Mouse (Mus musculus) adrenal gland, postnatal 36 days (tissue): ENCODE results near the gene Olfr353. TPM values are rescaled to one million over a fixed set of nuclear protein-coding genes. Genes with fewer than 3 reads are reported as not detected.

ENCODE experiments used
- DNase-seq, 2 experiments: peaks; one replicate each; pipeline ENCODE4 v3.0.0; 2021; ENCODE audit warnings: mixed read lengths in 1 of 2
- long read RNA-seq, 2 experiments: library from polyadenylated mRNA; stranded (forward); transcript quantifications; one replicate each; pipeline ENCODE4 v2.0.0; 2021; ENCODE audit warnings: borderline sequencing depth in 2 of 2
- total RNA-seq, 2 experiments: library from RNA; stranded (reverse); gene quantifications; 2 replicates each; pipeline ENCODE4 v1.2.3; 2021

Gene Olfr353
- not detected for total RNA-seq
- long read RNA-seq, experiment 1, result 0 reads
- long read RNA-seq, experiment 2, result 0 reads

DNA sequence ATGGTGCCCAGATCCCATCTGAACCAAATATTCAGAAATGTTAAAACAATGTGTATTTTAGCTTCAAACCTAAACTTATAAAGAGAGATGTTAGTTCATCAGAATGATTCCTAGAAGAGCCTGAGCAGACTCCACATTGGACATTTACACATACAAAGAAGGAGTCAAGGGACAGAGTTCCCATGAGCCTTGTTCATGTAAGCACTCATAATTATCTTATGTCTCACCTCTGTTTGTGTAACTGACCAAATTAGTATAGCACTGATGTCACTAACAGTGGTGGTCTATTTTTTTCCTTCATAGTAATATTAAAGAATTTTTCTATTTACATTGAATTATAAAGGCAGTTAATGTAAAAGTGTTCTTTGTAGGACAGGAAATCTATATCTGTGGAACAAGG, at the start of gene Olfr353:
Gene Olfr353, minus strand, starts transcription at position 101 of the 400 bp plus-strand sequence.
- DNase-seq, result no peak

DNA sequence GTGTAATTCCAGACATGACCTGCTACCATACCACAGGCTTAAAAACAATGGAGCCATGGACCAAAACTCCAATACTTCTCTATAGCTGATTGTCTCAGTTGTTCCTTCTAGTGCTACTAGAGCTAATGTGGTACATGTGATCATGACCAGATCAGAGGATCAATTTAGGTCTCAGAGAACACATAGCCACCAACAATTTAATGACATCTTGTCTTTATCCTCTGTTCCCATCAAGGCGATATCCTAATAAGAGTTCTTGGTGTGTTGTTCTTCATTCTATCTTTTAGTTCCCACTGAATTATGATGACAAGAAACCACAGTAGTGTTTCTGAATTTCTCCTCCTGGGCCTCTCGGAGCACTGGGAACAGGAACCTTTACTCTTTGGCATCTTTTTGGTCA, 44.1 kb upstream of the Olfr353 start, which contains the start of gene Olfr356:
Gene Olfr356, plus strand, starts transcription at position 301 of the 400 bp plus-strand sequence.
- no peak for DNase-seq

DNA sequence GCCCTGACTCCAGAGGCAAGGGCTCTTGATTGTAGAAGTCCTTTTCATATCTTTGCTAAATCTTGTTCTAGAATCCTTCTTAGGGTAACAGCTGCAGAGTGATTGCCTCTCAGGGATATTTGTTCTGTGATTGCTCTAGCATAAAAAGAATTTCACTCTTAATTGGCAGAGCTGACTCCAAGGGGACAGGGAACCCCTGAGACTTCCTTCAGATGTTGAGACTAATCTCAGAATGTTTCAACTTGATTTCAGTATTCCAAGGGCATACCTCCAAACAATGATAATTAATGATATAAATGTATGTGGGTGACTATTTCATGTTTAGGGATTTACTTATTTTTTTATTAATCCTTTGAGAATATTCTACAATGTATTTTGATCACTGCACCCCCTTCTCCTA, 36.1 kb upstream of the Olfr353 start, which contains the start of gene Olfr355:
Gene Olfr355, minus strand, starts transcription at position 101 of the 400 bp plus-strand sequence.
- DNase-seq, result no peak

DNA sequence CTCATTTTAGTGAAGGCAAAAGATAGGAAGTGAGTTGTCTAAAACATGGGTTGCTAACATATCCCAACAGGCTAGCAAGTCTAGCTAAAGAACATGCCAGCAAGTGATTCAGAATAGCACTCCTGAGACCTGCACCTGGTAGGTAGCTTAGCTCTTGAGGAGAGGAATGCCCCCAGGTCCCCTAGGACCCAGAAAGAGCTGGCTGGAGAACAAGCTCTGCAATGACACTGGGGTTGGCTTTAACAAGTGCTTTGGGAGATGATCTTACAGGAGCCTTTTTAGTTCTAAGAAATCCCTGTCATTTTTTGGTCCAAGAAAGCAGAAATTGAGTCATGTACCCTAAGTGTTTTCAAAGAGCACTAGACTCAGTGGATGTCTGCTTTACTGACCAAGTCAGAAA, 12.6 kb upstream of the Olfr353 start, which contains the start of gene Olfr354:
Gene Olfr354, plus strand, starts transcription at position 301 of the 400 bp plus-strand sequence.
- no peak for DNase-seq

DNA sequence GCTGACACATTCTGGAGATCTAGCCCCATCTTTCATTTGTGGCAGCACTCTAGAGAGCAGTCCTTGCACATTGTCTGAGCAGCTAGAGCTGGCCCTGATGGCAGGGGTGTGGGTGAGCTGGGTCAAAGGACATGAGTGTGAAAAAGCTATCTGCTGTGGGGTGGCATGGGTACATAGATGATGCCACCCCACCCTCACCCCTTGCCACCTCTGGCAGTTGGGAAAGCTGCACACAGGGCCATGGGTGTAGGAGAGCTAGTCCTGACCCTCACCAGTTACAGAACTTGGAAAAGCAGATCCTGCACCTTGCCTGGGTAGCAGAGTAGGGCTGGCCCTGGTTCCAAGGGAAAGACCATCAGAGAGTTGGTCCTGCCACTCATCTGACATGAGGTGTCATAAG, 4.4 kb upstream of the Olfr353 start:
- no peak for DNase-seq

DNA sequence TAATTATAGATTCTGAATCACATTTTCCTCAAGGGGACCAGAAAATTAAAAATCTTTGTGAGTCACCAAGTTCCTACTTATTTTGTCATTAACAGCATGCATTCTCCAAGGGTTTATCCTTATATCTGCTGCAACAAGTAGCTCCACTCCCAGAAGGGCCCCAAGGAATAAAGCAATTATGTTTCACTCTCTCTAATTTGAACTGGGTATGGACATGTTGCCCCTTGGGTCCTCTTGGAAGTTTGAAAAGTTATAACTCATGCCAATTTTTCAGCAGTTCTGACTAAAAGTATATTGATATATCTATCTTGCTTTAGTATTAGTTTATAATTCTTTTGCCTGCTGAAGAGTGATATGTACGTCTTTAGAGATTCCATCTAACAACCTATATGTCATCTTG, 24.6 kb downstream of the Olfr353 start, which contains the start of gene Olfr352:
Gene Olfr352, plus strand, starts transcription at position 301 of the 400 bp plus-strand sequence.
- DNase-seq, result no peak

DNA sequence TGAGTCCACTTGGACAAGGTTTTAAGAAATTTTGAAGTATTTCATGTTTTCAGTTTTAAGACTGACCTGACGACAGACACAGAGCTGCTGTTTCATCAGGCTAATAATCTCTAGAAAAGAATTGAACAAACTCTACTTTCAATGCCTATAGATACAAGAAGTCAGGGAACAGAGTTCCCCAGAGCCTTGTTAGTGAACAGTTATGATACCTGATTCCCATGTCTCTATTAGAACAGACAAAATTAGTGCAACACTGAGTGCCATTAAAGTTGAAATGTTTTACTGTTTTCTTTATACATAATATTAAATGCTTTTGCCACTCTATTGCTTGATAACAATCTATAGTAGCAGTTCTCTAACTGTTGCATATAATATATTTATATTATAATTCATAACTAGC, 30.2 kb downstream of the Olfr353 start, which contains the start of gene Olfr351:
Gene Olfr351, minus strand, starts transcription at position 101 of the 400 bp plus-strand sequence.
- DNase-seq, result no peak

DNA sequence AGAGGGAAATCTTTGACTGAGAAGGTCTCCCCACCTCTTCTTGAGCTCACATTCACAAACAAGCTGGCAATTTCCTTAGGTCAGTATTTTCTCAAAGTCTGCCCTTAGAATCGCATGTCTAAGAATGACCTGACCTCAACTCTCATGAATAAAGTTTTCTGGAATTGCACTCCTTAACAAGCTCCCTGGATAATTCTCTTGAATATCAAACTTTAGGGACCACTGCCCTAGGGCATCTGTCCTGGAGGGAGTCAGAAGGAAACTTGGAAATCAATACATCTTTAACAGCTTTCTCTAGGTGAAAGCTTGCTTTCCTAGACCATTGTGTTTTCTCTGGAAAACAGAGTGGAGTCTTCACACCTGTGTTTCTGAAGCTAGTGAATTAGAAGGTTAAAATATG, 46.7 kb downstream of the Olfr353 start, which contains the start of gene Olfr350:
Gene Olfr350, plus strand, starts transcription at position 301 of the 400 bp plus-strand sequence.
- DNase-seq, result no peak

Other genes with a start within 250 kb of the Olfr353 start
- gene Olfr346, start 207.1 kb downstream of the Olfr353 start, total RNA-seq, result not detected
- not detected for gene Olfr347, start 161.0 kb downstream of the Olfr353 start, total RNA-seq
- gene Olfr348, start 108.7 kb downstream of the Olfr353 start, total RNA-seq, result not detected
- not detected for gene Olfr50, start 102.4 kb downstream of the Olfr353 start, total RNA-seq
- gene Olfr3, start 75.9 kb downstream of the Olfr353 start, total RNA-seq, result not detected
- not detected for gene Olfr350, start 46.6 kb downstream of the Olfr353 start, total RNA-seq
- gene Olfr351, start 30.3 kb downstream of the Olfr353 start, total RNA-seq, result not detected
- gene Olfr352, start 24.5 kb downstream of the Olfr353 start, total RNA-seq, result not detected
- gene Olfr354, start 12.7 kb upstream of the Olfr353 start, total RNA-seq, result not detected
- not detected for gene Olfr355, start 36.0 kb upstream of the Olfr353 start, total RNA-seq
- not detected for gene Olfr356, start 44.2 kb upstream of the Olfr353 start, total RNA-seq
- gene Olfr357, start 100.9 kb upstream of the Olfr353 start, total RNA-seq, result not detected
- not detected for gene Olfr358, start 116.4 kb upstream of the Olfr353 start, total RNA-seq
- gene Olfr360, start 172.8 kb upstream of the Olfr353 start, total RNA-seq, result not detected
- not detected for gene Olfr361, start 196.4 kb upstream of the Olfr353 start, total RNA-seq
- not detected for gene Olfr362, start 225.0 kb upstream of the Olfr353 start, total RNA-seq
- gene Olfr364-ps1, start 246.4 kb upstream of the Olfr353 start, total RNA-seq, result not detected